Mouse (Mus musculus) G1E (cell line): ENCODE measurements at regions not wholly inside any gene's neighbourhood (a gene's known extent, or its start where the extent isn't known, plus 50 kb on each side); places are given as distances from the start of the nearest gene placed in this dataset.

Source experiments
- CTCF ChIP-seq: IDR thresholded peaks from 2 replicates; pipeline ENCODE4 v1.5.1; 2012; ENCODE audit warnings: low read depth, low read length, inconsistent platforms, mixed read lengths
- GATA1 ChIP-seq: IDR thresholded peaks from 2 replicates; pipeline ENCODE4 v1.6.1; 2012; ENCODE audit warnings: borderline replicate concordance, low read length, inconsistent platforms, mixed read lengths

DNA sequence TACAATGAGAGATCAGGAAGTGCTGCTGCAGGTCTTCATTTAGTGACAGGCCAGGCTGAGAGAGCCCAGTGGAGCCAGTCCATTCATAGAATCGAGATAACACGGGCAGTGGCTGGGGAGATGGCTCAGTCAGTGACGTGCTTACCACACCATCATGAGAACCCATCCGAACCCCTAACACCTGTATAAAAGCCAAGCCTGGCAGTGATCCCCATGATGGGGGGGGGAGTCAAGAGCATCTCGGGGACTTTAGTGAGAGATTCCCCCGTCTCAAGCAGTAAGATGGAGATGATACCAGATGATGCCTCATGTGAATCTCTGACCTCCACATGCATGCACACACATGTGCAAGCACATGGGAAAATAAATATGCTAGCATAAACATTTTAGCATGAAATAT is 99.7 kb upstream of the Rbms3 start:
- TF ChIP-seq CTCF (no peak), GATA1 (no peak)
